Mouse (Mus musculus): ENCODE data around the gene Col8a2. TPM values are rescaled to one million over a fixed set of nuclear protein-coding genes. Genes with fewer than 3 reads are reported as not detected.

Gene Col8a2
- total RNA-seq, 1 experiment from 2014 or later, result not detected

DNA sequence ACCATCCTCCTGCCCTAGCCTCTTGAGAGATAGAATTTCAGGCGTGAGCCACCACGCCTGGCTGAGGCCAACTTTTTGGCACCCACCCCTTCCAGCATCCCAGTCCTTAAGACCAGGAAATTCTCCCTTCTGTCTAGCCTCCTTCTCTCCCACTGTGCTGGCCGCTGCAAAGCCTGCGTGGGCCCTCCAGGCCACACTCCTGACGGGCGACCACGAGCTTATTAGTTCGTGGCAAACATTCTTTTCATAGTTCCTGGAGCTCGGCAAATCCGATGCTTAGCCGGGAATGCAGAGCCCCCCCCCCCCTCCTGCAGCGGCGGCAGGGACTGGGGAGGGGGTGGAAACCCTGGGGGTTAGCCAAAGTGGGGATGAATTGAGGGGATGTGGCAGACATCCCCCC lies 4.6 kb downstream of the Col8a2 start:
- ATAC-seq (ENCODE audit: extremely low read depth, insufficient number of reproducible peaks, low FRiP score, poor library complexity, severe bottlenecking), result no peak

DNA sequence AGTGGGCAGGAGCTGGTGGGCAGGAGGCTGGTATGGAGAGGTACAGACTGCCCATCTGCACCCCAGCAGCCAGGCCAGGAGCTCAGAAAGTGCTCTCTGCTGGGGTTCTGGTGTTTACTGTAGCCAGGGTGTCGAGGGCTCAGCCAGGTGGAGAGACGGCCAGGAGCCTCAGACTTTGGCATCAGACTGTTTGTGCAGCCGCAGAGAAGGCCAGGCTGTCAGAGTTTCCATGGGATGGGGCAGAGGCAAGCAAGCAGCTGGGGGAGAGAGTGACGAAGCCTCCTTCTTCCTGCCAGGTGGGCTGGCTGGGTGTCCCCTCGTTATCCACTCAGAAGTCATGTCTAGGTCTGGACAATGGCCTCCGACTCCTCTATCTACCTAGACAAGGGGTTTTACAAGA lies 8.6 kb downstream of the Col8a2 start:
- ATAC-seq (ENCODE audit: extremely low read depth, insufficient number of reproducible peaks, low FRiP score, poor library complexity, severe bottlenecking), result no peak

DNA sequence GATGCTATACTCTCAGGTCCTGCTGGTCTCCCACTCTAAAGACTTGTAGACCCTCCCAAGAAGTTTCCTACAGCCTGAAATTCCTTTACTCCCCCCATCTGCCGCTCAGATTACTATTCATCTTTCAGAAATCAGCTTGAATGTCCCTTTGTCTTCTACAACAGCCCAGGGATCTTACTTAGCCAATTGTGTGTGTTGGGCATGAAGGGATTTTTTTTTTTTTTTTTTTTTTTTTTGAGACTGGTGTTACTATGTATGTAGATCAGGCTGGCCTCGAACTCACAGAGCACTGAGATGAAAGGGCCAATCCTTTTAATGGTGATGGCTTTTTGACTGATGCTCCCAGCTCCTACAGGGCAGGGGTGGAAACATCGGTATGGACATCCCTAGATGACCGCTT lies 9.3 kb downstream of the Col8a2 start:
- no peak for ATAC-seq (ENCODE audit: extremely low read depth, insufficient number of reproducible peaks, low FRiP score, poor library complexity, severe bottlenecking)

- ATAC-seq (ENCODE audit: extremely low read depth, insufficient number of reproducible peaks, low FRiP score, poor library complexity, severe bottlenecking), result no peak
Measured at GRCm38 (mm10) chr4:126296617-126297101, 10.1 kb downstream of the Col8a2 start.

- no peak for ATAC-seq (ENCODE audit: extremely low read depth, insufficient number of reproducible peaks, low FRiP score, poor library complexity, severe bottlenecking)
Measured at GRCm38 (mm10) chr4:126300916-126301583, 14.5 kb downstream of the Col8a2 start.

- ATAC-seq (ENCODE audit: extremely low read depth, insufficient number of reproducible peaks, low FRiP score, poor library complexity, severe bottlenecking), result no peak
Measured at GRCm38 (mm10) chr4:126301584-126302309, 15.2 kb downstream of the Col8a2 start.

GRCm38 (mm10) chr4:126303877-126304276 lies 17.3 kb downstream of the Col8a2 start:
- no peak for ATAC-seq (ENCODE audit: extremely low read depth, insufficient number of reproducible peaks, low FRiP score, poor library complexity, severe bottlenecking)

GRCm38 (mm10) chr4:126305428-126305827 lies 18.8 kb downstream of the Col8a2 start:
- ATAC-seq (ENCODE audit: extremely low read depth, insufficient number of reproducible peaks, low FRiP score, poor library complexity, severe bottlenecking), result no peak

- no peak for ATAC-seq (ENCODE audit: extremely low read depth, insufficient number of reproducible peaks, low FRiP score, poor library complexity, severe bottlenecking)
Measured at GRCm38 (mm10) chr4:126306058-126306457, 19.5 kb downstream of the Col8a2 start.

DNA sequence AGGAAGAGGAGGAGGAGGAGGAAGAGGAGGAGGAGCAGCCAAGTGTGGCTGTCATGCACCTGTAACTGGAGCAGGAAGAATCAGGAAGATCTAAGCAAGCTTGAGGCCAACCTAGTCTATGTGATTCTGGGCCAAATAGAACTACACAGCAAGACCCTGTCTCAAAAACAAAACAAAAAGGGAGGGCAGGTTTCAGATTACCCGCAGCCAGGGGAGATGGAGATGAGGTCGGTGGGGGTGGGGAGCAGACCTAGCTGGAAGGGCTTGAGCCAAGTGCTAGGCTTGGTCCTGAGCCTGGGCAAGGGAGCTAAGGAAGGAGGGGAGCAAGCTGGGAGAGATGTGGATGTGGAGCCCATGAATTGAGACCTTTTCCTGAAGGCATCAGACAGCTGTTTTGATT lies 20.2 kb downstream of the Col8a2 start:
- ATAC-seq (ENCODE audit: extremely low read depth, insufficient number of reproducible peaks, low FRiP score, poor library complexity, severe bottlenecking), result no peak

DNA sequence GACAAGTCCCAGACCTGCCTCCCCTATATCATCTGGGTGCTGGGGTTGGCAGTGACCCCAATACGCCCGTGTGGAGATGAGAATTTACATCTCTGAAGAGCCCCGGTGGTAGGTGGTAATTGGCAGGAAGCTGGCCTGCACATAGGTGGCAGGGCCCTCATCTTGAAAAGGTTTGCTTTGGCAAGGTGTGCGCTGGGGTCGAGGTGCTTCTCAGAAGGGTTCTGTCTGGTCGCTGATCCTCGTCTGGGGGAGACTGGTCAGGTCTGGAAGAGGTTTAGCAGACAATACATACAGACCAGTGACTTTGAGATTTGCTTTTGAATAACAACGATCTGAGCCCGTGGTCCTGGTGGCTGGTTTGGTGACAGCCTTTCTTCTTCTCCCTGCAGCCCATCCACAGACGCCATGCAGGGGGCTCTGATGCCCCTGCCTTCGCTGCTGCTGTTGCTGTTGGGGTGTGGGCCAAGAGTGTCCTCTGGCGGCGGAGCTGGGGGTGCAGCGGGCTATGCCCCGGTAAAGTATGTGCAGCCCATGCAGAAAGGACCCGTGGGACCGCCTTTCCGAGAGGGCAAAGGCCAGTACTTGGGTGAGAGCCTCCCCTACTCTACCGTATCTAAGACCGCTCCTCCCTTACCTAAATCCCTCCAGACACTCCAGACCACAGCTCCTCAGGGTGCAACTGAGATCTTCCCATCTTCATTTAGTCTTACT lies 22.8 kb downstream of the Col8a2 start:
- no peak for ATAC-seq (ENCODE audit: extremely low read depth, insufficient number of reproducible peaks, low FRiP score, poor library complexity, severe bottlenecking)

- ATAC-seq (ENCODE audit: extremely low read depth, insufficient number of reproducible peaks, low FRiP score, poor library complexity, severe bottlenecking), result peak; percentile 31; the same call in 1 of the 2 replicates
Measured at GRCm38 (mm10) chr4:126309922-126310309, 23.3 kb downstream of the Col8a2 start.

GRCm38 (mm10) chr4:126310344-126310743 lies 23.8 kb downstream of the Col8a2 start:
- no peak for ATAC-seq (ENCODE audit: extremely low read depth, insufficient number of reproducible peaks, low FRiP score, poor library complexity, severe bottlenecking)

DNA sequence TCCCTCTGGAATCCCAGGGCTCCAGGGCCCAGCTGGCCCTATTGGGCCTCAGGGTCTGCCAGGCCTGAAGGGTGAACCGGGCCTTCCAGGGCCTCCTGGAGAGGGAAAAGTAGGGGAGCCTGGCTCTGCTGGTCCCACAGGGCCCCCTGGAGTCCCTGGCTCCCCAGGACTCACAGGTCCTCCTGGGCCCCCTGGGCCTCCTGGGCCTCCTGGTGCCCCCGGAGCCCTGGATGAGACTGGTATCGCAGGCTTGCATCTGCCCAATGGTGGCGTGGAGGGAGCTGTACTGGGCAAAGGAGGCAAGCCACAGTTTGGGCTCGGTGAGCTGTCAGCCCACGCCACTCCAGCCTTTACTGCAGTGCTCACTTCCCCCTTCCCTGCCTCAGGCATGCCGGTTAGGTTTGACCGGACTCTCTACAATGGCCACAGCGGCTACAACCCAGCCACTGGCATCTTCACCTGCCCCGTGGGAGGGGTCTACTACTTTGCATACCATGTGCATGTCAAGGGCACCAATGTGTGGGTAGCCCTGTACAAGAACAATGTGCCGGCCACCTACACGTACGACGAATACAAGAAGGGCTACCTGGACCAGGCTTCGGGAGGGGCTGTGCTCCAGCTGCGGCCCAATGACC lies 25.1 kb downstream of the Col8a2 start:
- no peak for ATAC-seq (ENCODE audit: extremely low read depth, insufficient number of reproducible peaks, low FRiP score, poor library complexity, severe bottlenecking)

GRCm38 (mm10) chr4:126313202-126313601 lies 26.6 kb downstream of the Col8a2 start:
- no peak for ATAC-seq (ENCODE audit: extremely low read depth, insufficient number of reproducible peaks, low FRiP score, poor library complexity, severe bottlenecking)

DNA sequence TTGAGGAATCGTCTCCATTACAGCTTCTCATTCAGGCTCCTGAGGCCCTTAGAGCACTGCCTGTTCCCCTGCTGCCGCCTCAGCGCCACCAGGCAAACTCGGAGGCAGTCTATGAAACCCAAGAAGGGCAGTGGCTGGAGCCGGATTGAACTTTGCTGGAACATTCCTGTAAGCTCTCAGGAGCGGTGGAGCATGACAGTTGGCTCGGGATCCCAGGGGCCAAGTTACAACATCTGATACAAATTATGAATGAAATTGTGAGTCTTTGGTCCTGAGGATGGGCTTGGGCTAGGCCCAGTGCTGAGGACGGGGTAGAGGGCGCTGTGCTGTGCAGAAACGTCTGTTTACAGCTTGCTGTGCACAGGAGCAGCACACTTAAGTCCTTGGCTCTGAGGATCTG lies 27.8 kb downstream of the Col8a2 start:
- no peak for ATAC-seq (ENCODE audit: extremely low read depth, insufficient number of reproducible peaks, low FRiP score, poor library complexity, severe bottlenecking)

GRCm38 (mm10) chr4:126315931-126316330 lies 29.3 kb downstream of the Col8a2 start:
- no peak for ATAC-seq (ENCODE audit: extremely low read depth, insufficient number of reproducible peaks, low FRiP score, poor library complexity, severe bottlenecking)

GRCm38 (mm10) chr4:126316443-126317040 lies 29.9 kb downstream of the Col8a2 start:
- ATAC-seq (ENCODE audit: extremely low read depth, insufficient number of reproducible peaks, low FRiP score, poor library complexity, severe bottlenecking), result no peak

DNA sequence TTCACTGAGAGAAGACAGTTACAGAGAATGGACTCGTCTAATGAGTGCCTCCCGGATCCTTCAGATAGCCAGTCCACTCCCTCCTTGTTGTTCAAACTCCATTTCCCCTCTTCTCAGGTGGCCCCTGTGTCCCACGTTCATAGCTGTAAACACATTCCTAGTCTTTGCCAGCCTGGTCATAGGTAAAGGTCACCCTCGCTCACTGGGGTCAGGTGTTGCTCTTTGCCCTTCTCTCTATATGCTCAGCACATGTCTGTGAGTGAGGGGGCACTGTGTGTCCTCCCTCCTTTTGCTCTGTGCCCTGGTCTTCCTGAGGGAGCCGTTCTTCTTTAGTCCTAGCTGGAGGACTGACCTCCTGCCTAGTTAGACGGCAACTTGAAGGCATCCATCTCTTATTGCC lies 33.2 kb downstream of the Col8a2 start:
- ATAC-seq (ENCODE audit: extremely low read depth, insufficient number of reproducible peaks, low FRiP score, poor library complexity, severe bottlenecking), result no peak
